Mouse (Mus musculus) lung, embryonic 14.5 days (tissue): Measurements from ENCODE around the gene Dnmt3b. TPM values are rescaled to one million over a fixed set of nuclear protein-coding genes. Genes with fewer than 3 reads are reported as not detected.
"Not testable (repeated sequence)": the region's sequence is repeated elsewhere in the genome, so short reads cannot be mapped to it uniquely, and the experiment has no call there.

Experiments
- ATAC-seq: fragments of 200-750 bp; cut with Nextera tagmentation; 2 replicates; pipeline ENCODE4 v1.8.0; 2017; ENCODE audit warnings: mild to moderate bottlenecking, moderate TSS enrichment, moderate library complexity; ENCODE audit not compliant: insufficient read depth
- DNase-seq: peaks from one replicate; pipeline ENCODE4 v3.0.0-alpha.2; 2015
- H3K27ac ChIP-seq: fragments of 300-500 bp; sonication (generic); 2 replicates; pipeline ENCODE4 v1.5.1; 2014; ENCODE audit warnings: low read depth, mild to moderate bottlenecking, moderate library complexity
- H3K27me3 ChIP-seq: fragments of 300-500 bp; sonication (generic); 2 replicates; pipeline ENCODE4 v1.6.1; 2014; ENCODE audit warnings: low read length, control low read depth; ENCODE audit not compliant: insufficient read depth
- H3K36me3 ChIP-seq: fragments of 300-500 bp; sonication (generic); 2 replicates; pipeline ENCODE4 v1.6.1; 2014; ENCODE audit warnings: control low read depth; ENCODE audit not compliant: insufficient read depth
- H3K4me1 ChIP-seq: fragments of 300-500 bp; sonication (generic); 2 replicates; pipeline ENCODE4 v1.6.1; 2014; ENCODE audit warnings: antibody characterized with exemption, control low read depth; ENCODE audit not compliant: insufficient read depth
- H3K4me2 ChIP-seq: fragments of 300-500 bp; sonication (generic); 2 replicates; pipeline ENCODE4 v1.6.1; 2014; ENCODE audit warnings: mild to moderate bottlenecking
- H3K4me3 ChIP-seq: fragments of 300-500 bp; sonication (generic); 2 replicates; pipeline ENCODE4 v1.5.1; 2014; ENCODE audit warnings: low read depth, low read length
- H3K9ac ChIP-seq: fragments of 300-500 bp; sonication (generic); 2 replicates; pipeline ENCODE4 v1.6.1; 2014
- H3K9me3 ChIP-seq: fragments of 300-500 bp; sonication (generic); 2 replicates; pipeline ENCODE4 v1.6.1; 2016; ENCODE audit warnings: low read depth, low read length, control low read depth
- CTCF ChIP-seq: IDR thresholded peaks from 2 replicates; pipeline ENCODE4 v1.5.1; 2016; ENCODE audit warnings: antibody characterized with exemption, low read depth
- WGBS: fragments of 180-500 bp; shearing (Covaris S2); extraction: QIAGEN DNeasy Blood & Tissue Kit; methylation state at CpG from one replicate; pipeline ENCODE4 v1.1.7; 2014; 5-methylcytosine and 5-hydroxymethylcytosine counted together
- polyA plus RNA-seq: library from polyadenylated mRNA; unstranded; fragments of >200 nt; fragmentation: Nextera tagmentation; extraction: Ambion mirVana; gene quantifications from 2 replicates; pipeline ENCODE4 v1.2.1, GENCODE M21; 2014

Dnmt3b gene
- polyA plus RNA-seq, 1 experiment from 2014 or later, result 18.1 TPM

- no peak overlapping the region for H3K4me3 ChIP-seq
- peak overlapping the region; percentile 76 for H3K27ac ChIP-seq
- no peak overlapping the region for H3K9ac ChIP-seq
- WGBS, result 50% methylated on average over 3 of the region's 3 CpGs
- TF ChIP-seq CTCF, result no peak
- no peaks in the 10 kb centered on the region for H3K36me3 ChIP-seq
- DNase-seq, result peak; percentile 44
- ATAC-seq, result peak; percentile 43; the same call in 1 of the 2 replicates
- H3K9me3 ChIP-seq, result no peaks in the 10 kb centered on the region
- no peaks in the 10 kb centered on the region for H3K27me3 ChIP-seq
- no peak overlapping the region for H3K4me2 ChIP-seq
- peaks cover 3% of the 10 kb centered on the region; the same call in 1 of the 2 replicates for H3K4me1 ChIP-seq
Observed at GRCm38 (mm10) chr2:153712646-153713091, 63.4 kb downstream of the Dnmt3b start.

- no peak overlapping the region for H3K9ac ChIP-seq
- no peaks in the 10 kb centered on the region for H3K36me3 ChIP-seq
- H3K27me3 ChIP-seq, result no peaks in the 10 kb centered on the region
- TF ChIP-seq CTCF, result no peak
- H3K27ac ChIP-seq, result peak overlapping the region; percentile 76
- WGBS, result 28% methylated on average over 4 of the region's 4 CpGs
- H3K4me2 ChIP-seq, result no peak overlapping the region
- H3K4me3 ChIP-seq, result no peak overlapping the region
- peak; percentile 76 for DNase-seq
- peak; percentile 79 for ATAC-seq
- no peaks in the 10 kb centered on the region for H3K9me3 ChIP-seq
- H3K4me1 ChIP-seq, result peaks cover 3% of the 10 kb centered on the region; the same call in 1 of the 2 replicates
Observed at GRCm38 (mm10) chr2:153713227-153713626, 64.0 kb downstream of the Dnmt3b start.

- DNase-seq, H3K4me1 ChIP-seq, H3K27me3 ChIP-seq, ATAC-seq, H3K4me3 ChIP-seq, H3K27ac ChIP-seq, H3K36me3 ChIP-seq, H3K9ac ChIP-seq, H3K9me3 ChIP-seq, H3K4me2 ChIP-seq: not testable (repeated sequence)
- WGBS, result 71% methylated on average over 3 of the region's 3 CpGs
Observed at GRCm38 (mm10) chr2:153717861-153718260, 68.6 kb downstream of the Dnmt3b start.

- 49% methylated on average over 1 of the region's 1 CpGs for WGBS
- no peaks in the 10 kb centered on the region for H3K27me3 ChIP-seq
- DNase-seq (no peak), ATAC-seq (no peak)
- no peak overlapping the region for H3K27ac ChIP-seq
- no peaks in the 10 kb centered on the region for H3K4me1 ChIP-seq
- no peak for TF ChIP-seq CTCF
- H3K4me2 ChIP-seq, result no peak overlapping the region
- no peaks in the 10 kb centered on the region for H3K36me3 ChIP-seq
- no peak overlapping the region for H3K4me3 ChIP-seq
- no peaks in the 10 kb centered on the region for H3K9me3 ChIP-seq
- no peak overlapping the region for H3K9ac ChIP-seq
Observed at GRCm38 (mm10) chr2:153723098-153723497, 73.8 kb downstream of the Dnmt3b start.

GRCm38 (mm10) chr2:153724424-153724823 lies 75.2 kb downstream of the Dnmt3b start:
- H3K27ac ChIP-seq, result no peak overlapping the region
- no peak for TF ChIP-seq CTCF
- H3K36me3 ChIP-seq, result no peaks in the 10 kb centered on the region
- H3K4me1 ChIP-seq, result no peaks in the 10 kb centered on the region
- no peaks in the 10 kb centered on the region for H3K27me3 ChIP-seq
- no peaks in the 10 kb centered on the region for H3K9me3 ChIP-seq
- 80% methylated on average over 2 of the region's 2 CpGs for WGBS
- no peak overlapping the region for H3K4me3 ChIP-seq
- no peak overlapping the region for H3K4me2 ChIP-seq
- no peak overlapping the region for H3K9ac ChIP-seq
- ATAC-seq, result no peak
- no peak for DNase-seq

GRCm38 (mm10) chr2:153724871-153725270 lies 75.6 kb downstream of the Dnmt3b start:
- DNase-seq (no peak), ATAC-seq (no peak)
- TF ChIP-seq CTCF, result no peak
- H3K4me1 ChIP-seq, result no peaks in the 10 kb centered on the region
- H3K36me3 ChIP-seq, result no peaks in the 10 kb centered on the region
- H3K27me3 ChIP-seq, result no peaks in the 10 kb centered on the region
- H3K4me3 ChIP-seq, result no peak overlapping the region
- no peak overlapping the region for H3K9ac ChIP-seq
- WGBS, result 87% methylated on average over 2 of the region's 2 CpGs
- H3K4me2 ChIP-seq, result no peak overlapping the region
- H3K9me3 ChIP-seq, result no peaks in the 10 kb centered on the region
- no peak overlapping the region for H3K27ac ChIP-seq

GRCm38 (mm10) chr2:153725291-153725690 lies 76.0 kb downstream of the Dnmt3b start:
- WGBS, result 71% methylated on average over 4 of the region's 4 CpGs
- no peak overlapping the region for H3K9ac ChIP-seq
- DNase-seq, result no peak
- H3K4me2 ChIP-seq, result no peak overlapping the region
- H3K27me3 ChIP-seq, result no peaks in the 10 kb centered on the region
- no peaks in the 10 kb centered on the region for H3K36me3 ChIP-seq
- H3K9me3 ChIP-seq, result no peaks in the 10 kb centered on the region
- TF ChIP-seq CTCF, result no peak
- ATAC-seq, result no peak
- H3K4me3 ChIP-seq, result no peak overlapping the region
- H3K4me1 ChIP-seq, result no peaks in the 10 kb centered on the region
- H3K27ac ChIP-seq, result no peak overlapping the region

- ATAC-seq (no peak), DNase-seq (no peak)
- H3K36me3 ChIP-seq, result no peaks in the 10 kb centered on the region
- no peak overlapping the region for H3K4me3 ChIP-seq
- H3K9me3 ChIP-seq, result no peaks in the 10 kb centered on the region
- H3K27me3 ChIP-seq, result no peaks in the 10 kb centered on the region
- H3K27ac ChIP-seq, result no peak overlapping the region
- TF ChIP-seq CTCF, result no peak
- 75% methylated on average over 4 of the region's 4 CpGs for WGBS
- H3K4me2 ChIP-seq, result no peak overlapping the region
- no peak overlapping the region for H3K9ac ChIP-seq
- no peaks in the 10 kb centered on the region for H3K4me1 ChIP-seq
Observed at GRCm38 (mm10) chr2:153734033-153734432, 84.8 kb downstream of the Dnmt3b start.

Other genes starting within 250 kb of the Dnmt3b start
- not detected in 2 replicates for gene 4930404H24Rik, start 156.7 kb upstream of the Dnmt3b start, polyA plus RNA-seq
- 13.6 and 13.9 TPM in 2 replicates for gene Nol4l, start 119.5 kb upstream of the Dnmt3b start, polyA plus RNA-seq
- 66.5 and 70.9 TPM in 2 replicates for gene Commd7, start 16.7 kb upstream of the Dnmt3b start, polyA plus RNA-seq
- gene Dnmt3c, start 47.2 kb downstream of the Dnmt3b start, polyA plus RNA-seq, result 0.11 and 0.12 TPM in 2 replicates
- 235 and 264 TPM in 2 replicates for gene Mapre1, start 91.8 kb downstream of the Dnmt3b start, polyA plus RNA-seq
- gene Efcab8, start 130.5 kb downstream of the Dnmt3b start, polyA plus RNA-seq, result not detected in 2 replicates
- not detected in 2 replicates for gene Sun5, start 221.6 kb downstream of the Dnmt3b start, polyA plus RNA-seq
- not detected in 2 replicates for gene Bpifb2, start 225.6 kb downstream of the Dnmt3b start, polyA plus RNA-seq